Mouse (Mus musculus) kidney, embryonic 16.5 days (tissue): ENCODE data around the gene Prl2c5. TPM values are rescaled to one million over a fixed set of nuclear protein-coding genes. Genes with fewer than 3 reads are reported as not detected.
"Not testable (repeated sequence)": the region's sequence is repeated elsewhere in the genome, so short reads cannot be mapped to it uniquely, and the experiment has no call there.

ENCODE experiments used
- ATAC-seq: fragments of 200-750 bp; cut with Nextera tagmentation; 2 replicates; pipeline ENCODE4 v1.8.0; 2017; ENCODE audit warnings: moderate TSS enrichment; ENCODE audit not compliant: low FRiP score, low TSS enrichment
- H3K27ac ChIP-seq: fragments of 300-500 bp; sonication (generic); 2 replicates; pipeline ENCODE4 v1.5.1; 2014; ENCODE audit warnings: low read length
- H3K27me3 ChIP-seq: fragments of 300-500 bp; sonication (generic); 2 replicates; pipeline ENCODE4 v1.6.1; 2014; ENCODE audit warnings: low read length, control low read depth, mixed read lengths; ENCODE audit not compliant: insufficient read depth
- H3K36me3 ChIP-seq: fragments of 300-500 bp; sonication (generic); 2 replicates; pipeline ENCODE4 v1.6.1; 2014; ENCODE audit warnings: low read length, control low read depth, mixed read lengths; ENCODE audit not compliant: insufficient read depth
- H3K4me1 ChIP-seq: fragments of 300-500 bp; sonication (generic); 2 replicates; pipeline ENCODE4 v1.6.1; 2014; ENCODE audit warnings: low read length, control low read depth, mixed read lengths; ENCODE audit not compliant: insufficient read depth
- H3K4me2 ChIP-seq: fragments of 300-500 bp; sonication (generic); replicated peaks from 2 replicates; pipeline ENCODE4 v1.6.1; 2014; ENCODE audit warnings: low read depth, low read length
- H3K4me3 ChIP-seq: fragments of 300-500 bp; sonication (generic); 2 replicates; pipeline ENCODE4 v1.5.1; 2014; ENCODE audit warnings: mild to moderate bottlenecking, low read length
- H3K9ac ChIP-seq: fragments of 300-500 bp; sonication (generic); replicated peaks from 2 replicates; pipeline ENCODE4 v1.6.1; 2014; ENCODE audit warnings: low read length
- H3K9me3 ChIP-seq: fragments of 300-500 bp; sonication (generic); 2 replicates; pipeline ENCODE4 v1.6.1; 2016; ENCODE audit warnings: low read length, control low read depth
- WGBS: fragments of 180-500 bp; shearing (Covaris S2); extraction: QIAGEN DNeasy Blood & Tissue Kit; methylation state at CpG from one replicate; pipeline ENCODE4 v1.1.7; 2014; 5-methylcytosine and 5-hydroxymethylcytosine counted together
- polyA plus RNA-seq: library from polyadenylated mRNA; unstranded; fragments of >200 nt; fragmentation: Nextera tagmentation; extraction: Ambion mirVana; gene quantifications from 2 replicates; pipeline ENCODE4 v1.2.1, GENCODE M21; 2015

The Prl2c5 gene
- not detected in 2 replicates for polyA plus RNA-seq

DNA sequence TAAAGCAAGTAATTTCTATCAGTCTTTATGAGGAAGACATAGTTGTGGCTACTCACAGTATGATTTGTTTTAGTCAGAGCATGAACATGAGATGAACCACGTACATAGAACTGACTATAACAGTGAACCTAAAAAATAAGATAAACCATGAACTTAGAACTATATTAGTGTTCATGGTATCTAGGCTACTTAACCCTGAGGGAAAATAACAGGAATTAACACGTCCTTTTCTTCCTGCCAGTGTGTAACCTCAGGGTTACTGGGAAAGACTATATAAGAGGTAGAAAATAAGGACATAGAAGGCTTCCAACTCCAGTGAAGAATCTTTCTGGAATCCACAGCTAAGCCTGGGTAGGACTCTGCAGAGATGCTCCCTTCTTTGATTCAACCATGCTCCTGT lies at the start of gene Prl2c5:
Gene Prl2c5 (plus strand): TSS at position 301 of the 400 bp plus-strand sequence.
- H3K27ac ChIP-seq, H3K9me3 ChIP-seq, H3K27me3 ChIP-seq, H3K4me2 ChIP-seq, H3K4me3 ChIP-seq, H3K36me3 ChIP-seq, ATAC-seq, H3K4me1 ChIP-seq, H3K9ac ChIP-seq: not testable (repeated sequence)
- WGBS = 67% methylated on average over 2 of the region's 2 CpGs

DNA sequence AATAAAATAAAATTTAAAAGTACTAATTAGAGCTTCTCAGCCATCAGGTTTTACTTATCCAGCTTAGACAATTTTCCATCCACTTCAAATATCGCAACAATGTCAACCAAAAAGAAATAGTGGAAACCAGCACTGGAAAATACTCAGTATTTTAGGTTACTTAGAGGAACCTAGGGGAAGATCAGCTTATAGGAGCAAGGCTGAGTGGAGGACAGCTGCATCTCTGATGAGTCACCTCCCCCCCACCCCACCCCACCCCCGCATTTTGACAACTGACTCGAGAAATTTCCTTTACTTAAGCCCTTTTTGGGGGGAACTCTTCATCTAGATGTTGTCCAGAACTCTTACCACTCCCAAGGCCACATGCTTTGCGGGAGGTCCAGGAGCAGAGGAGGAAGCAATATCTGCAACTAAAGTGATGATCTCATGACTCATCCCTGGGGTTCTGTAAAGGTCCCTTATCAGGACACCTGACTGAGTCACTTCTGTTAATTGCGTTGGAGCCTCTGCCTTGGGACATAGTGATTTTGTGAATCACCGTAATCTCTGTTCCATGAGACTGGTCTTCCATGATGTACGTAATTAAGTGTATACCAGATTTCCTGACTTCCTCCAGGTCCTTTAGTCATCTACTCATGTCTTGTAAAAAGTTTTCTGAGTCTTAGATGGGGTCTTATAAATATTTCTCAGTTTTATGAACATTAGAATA lies 19.6 kb upstream of the Prl2c5 start:
- ATAC-seq, H3K27me3 ChIP-seq, H3K4me3 ChIP-seq, H3K36me3 ChIP-seq, H3K4me2 ChIP-seq, H3K4me1 ChIP-seq, H3K9me3 ChIP-seq, H3K27ac ChIP-seq, H3K9ac ChIP-seq: not testable (repeated sequence)
- WGBS = 66% methylated on average over 4 of the region's 7 CpGs

DNA sequence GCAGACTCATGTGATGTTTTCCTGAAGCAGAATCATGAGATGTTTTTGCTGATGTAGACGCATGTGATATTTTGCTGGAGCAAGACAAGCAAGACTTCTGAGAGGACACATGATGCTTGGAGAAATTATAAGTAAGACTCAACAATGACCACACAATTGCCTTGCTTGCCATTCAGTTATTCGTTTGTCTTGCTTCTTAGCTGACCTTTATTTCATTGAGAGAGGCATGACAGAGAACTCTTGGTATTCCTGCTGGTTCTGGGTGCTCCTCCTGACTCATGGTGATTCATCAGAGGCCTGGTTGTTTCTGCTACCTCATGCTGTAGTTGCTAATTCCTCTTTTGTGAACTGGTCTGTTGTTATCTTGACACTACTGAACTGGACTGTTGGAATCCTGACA lies 13.9 kb upstream of the Prl2c5 start:
- not testable (repeated sequence) for H3K9ac ChIP-seq, H3K4me3 ChIP-seq, H3K27me3 ChIP-seq, H3K9me3 ChIP-seq, ATAC-seq, H3K36me3 ChIP-seq, H3K27ac ChIP-seq, H3K4me1 ChIP-seq, H3K4me2 ChIP-seq
- WGBS = 71% methylated on average over 2 of the region's 2 CpGs

DNA sequence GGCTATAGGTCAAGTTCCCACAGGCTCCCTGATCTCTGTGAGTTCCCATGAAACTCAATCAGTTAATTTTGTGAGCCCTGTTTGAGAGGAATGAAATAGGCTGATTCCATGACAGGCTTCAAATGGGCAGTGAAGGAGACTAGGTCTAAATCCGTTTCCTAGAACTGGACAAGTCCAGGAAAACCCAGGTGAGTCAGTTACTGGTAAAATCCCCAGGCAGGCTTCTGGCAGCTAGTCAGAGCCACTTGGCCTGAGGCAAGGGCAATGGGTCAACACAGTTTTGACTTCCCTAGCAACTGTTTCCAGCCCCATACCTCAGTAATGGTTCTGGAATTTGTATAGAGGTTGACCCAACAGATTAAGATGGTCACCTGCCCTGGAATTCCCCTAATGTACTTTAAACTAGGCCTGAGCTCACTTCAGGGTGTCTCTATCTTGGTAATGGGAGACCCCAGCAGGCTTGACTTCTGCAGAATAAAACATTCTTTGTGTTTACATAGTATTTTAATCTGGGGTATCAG lies 8.8 kb upstream of the Prl2c5 start:
- WGBS = 68% methylated on average over 1 of the region's 1 CpGs
- not testable (repeated sequence) for H3K4me1 ChIP-seq, H3K36me3 ChIP-seq

DNA sequence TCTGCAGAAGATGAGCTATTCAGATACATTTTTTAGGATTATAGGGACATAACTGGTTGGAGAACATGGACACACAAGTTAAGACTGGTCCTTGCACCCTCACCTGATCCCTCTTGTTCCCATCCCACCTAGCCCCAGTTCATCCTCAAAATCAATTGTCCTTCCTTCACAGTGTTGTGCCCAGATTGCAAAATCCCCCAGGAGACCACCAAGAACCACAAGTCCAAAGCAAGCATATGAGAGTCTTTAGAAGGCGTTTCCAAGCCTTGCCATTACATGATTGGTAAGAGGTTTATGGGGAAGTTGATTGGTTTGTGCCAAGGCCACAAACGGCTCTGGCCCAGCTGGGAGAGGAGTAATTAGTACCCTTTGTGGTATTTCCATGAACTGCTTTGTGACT lies 6.8 kb upstream of the Prl2c5 start:
- not testable (repeated sequence) for H3K27me3 ChIP-seq, H3K4me3 ChIP-seq, H3K27ac ChIP-seq, H3K36me3 ChIP-seq, H3K9ac ChIP-seq, ATAC-seq, H3K9me3 ChIP-seq, H3K4me1 ChIP-seq, H3K4me2 ChIP-seq
- WGBS = 49% methylated on average over 2 of the region's 2 CpGs

More for the DNA sequence above, 8.8 kb upstream of the Prl2c5 start:
- H3K9me3 ChIP-seq, H3K4me3 ChIP-seq, H3K9ac ChIP-seq, ATAC-seq, H3K4me2 ChIP-seq, H3K27ac ChIP-seq, H3K27me3 ChIP-seq: not testable (repeated sequence)

DNA sequence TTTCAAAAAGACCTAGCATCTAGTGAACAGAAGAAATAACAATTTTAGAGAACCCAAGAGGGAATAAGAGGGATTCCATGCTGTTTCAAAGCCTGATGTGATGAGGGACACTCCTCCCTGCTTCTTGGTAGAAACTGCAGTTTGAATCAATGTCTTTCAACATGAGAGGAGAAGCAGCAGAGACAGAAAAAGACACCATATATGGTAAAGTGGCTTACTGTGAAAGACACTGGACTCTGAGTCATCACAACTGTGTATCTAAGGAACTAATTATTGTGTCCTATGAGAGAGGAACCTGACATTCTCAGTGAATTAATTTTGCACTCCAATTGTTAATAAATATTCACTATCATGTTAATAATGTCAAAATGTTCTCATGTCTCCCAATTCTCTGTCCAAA lies 28.7 kb downstream of the Prl2c5 start:
- H3K9ac ChIP-seq, H3K9me3 ChIP-seq, ATAC-seq: not testable (repeated sequence)

DNA sequence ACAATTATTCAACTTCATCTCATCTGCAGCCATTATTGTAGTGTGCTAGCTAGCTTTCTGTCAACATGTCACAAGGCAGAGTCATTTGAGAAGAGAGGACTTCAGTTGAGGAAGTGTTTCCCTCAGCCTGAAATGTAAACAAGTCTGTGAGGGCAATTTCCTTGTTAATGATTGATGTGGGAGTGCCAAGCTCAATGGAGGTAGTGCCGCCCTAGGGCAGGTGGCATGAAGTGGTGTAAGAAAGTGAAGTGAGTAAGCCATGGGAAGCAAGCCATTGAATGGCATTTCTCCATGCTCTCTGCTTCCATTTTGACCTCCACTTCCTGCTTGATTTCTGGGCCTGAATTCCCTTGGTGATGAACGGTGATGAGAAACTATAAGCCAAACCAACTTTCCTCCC lies 33.8 kb downstream of the Prl2c5 start:
- H3K4me1 ChIP-seq, H3K27ac ChIP-seq, H3K36me3 ChIP-seq, H3K4me3 ChIP-seq, ATAC-seq, H3K9me3 ChIP-seq, H3K4me2 ChIP-seq, H3K9ac ChIP-seq, H3K27me3 ChIP-seq: not testable (repeated sequence)
- 68% methylated on average over 2 of the region's 2 CpGs for WGBS

More for the DNA sequence above, 28.7 kb downstream of the Prl2c5 start:
- H3K36me3 ChIP-seq, H3K4me1 ChIP-seq, H3K4me2 ChIP-seq, H3K27me3 ChIP-seq, H3K27ac ChIP-seq, H3K4me3 ChIP-seq: not testable (repeated sequence)

DNA sequence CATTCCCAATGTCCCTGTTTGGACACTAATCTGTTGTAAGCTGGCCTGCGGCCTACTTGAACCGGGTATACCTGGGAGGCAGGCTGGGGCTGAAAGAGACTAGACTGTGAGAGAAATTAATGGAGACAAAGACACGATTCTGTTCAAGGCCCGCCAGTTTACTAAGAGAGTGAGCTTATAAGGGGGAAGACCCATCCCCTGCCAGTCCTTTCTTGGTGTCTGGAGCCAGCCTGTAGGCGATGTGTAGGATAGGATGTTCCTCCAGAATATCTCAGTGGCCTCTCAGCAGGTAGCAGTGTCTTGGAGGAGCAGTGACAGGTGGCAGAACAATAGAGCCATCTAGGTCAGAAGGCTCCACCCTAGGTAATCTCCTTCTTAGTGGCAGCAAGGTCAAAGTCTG lies 37.7 kb downstream of the Prl2c5 start:
- H3K9me3 ChIP-seq, H3K27me3 ChIP-seq, H3K9ac ChIP-seq, H3K4me1 ChIP-seq, H3K36me3 ChIP-seq, ATAC-seq, H3K4me2 ChIP-seq, H3K27ac ChIP-seq, H3K4me3 ChIP-seq: not testable (repeated sequence)
- 68% methylated on average over 5 of the region's 5 CpGs for WGBS

DNA sequence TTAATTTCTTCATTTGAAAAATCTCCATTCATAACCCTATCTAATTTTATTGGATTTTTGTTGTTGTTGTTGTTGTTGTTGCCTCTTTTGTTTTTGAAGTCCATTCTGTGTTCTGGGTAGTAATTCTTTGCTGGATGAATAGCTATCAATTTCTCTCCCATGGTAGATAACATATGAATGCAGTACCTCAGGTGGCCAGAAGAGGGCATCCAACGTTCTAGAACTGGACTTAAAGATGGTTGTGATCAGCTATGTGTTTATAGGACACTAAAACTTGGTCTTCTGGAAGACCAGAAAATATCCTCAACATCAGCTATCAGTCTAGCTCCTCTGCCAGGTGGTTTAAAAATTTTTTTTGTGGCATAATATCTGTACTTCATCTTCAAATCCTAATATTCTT lies 54.9 kb downstream of the Prl2c5 start:
- H3K9me3 ChIP-seq, H3K27me3 ChIP-seq, H3K27ac ChIP-seq, H3K9ac ChIP-seq, H3K36me3 ChIP-seq, H3K4me2 ChIP-seq, H3K4me1 ChIP-seq, H3K4me3 ChIP-seq, ATAC-seq: not testable (repeated sequence)
- 0% methylated on average over 1 of the region's 1 CpGs for WGBS
